In the genomic region with DNA sequence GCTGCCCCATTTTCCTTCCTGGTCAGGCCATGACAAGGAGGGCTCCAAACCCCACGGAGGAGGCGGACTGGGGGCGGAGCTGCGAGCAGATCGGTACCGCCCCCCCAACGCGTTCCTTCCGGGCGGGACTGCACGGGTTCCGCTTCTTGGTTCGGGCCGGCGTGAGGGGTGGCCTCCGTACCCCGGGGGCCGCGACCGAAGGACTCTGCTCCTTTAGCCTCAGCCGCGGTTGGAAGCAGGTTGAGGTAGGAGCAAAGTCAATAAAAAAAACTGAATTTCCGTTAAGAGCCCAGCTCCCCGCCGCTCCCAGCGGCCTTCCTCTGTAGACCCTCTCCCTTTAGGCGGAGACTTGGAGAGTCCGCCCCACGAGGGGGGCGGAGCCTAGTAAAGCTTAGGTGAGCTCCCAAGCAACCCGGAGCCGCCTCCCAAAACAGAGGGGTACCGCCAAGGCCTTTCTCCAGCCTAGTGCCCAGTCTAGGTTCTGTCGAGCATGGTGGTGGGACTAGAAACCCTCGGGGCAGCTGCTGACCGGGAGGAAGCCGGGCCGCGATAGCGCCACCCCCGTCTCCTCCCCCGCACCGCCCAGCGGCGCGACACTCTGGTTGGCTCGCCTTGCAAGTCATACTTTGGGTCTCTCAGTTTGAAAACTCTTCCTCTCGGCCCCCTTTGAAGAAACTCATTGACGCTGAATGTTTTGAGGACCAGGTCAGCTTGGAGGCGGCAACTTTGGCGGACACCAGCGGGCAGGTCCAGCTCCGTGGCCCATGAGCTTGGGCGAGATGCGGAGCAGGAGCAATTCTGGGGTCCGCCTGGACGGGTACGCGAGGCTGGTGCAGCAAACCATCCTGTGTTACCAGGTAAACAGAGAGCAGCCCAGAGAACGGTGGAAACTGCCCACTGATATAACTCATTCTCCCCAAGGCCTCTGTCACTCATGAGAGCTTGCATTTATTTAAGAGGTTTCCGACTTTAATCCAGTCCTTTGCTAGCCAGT, we compare ENCODE assay signal across 8 mouse cellular contexts. TPM values are rescaled to one million over a fixed set of nuclear protein-coding genes. Genes with fewer than 3 reads are reported as not detected.
A peak's percentile ranks its signal among the peaks of the same experiment; 100 is the strongest.
DNase-seq lines count a peak whose midpoint lies in the region; ATAC-seq and TF ChIP-seq lines count a peak whose summit lies in the region.

TSS of gene Phka2 (plus strand) at position 119 of the 994 bp plus-strand sequence.

- H3K27ac ChIP-seq in gastrocnemius, adult 2 months, result peak within 1 kb of the TSS; percentile 94
- H3K27ac ChIP-seq in hindbrain, postnatal 0 days, result peak within 1 kb of the TSS; percentile 78
- peak within 1 kb of the TSS; percentile 91 for H3K27ac ChIP-seq in left cerebral cortex, adult 2 months

- peak within 1 kb of the TSS; percentile 87 for H3K4me3 ChIP-seq in gastrocnemius, adult 2 months
- H3K4me3 ChIP-seq in hindbrain, postnatal 0 days (ENCODE audit: low read length), result peak within 1 kb of the TSS; percentile 57
- H3K4me3 ChIP-seq in left cerebral cortex, adult 2 months, result peak within 1 kb of the TSS; percentile 57

- no peaks in the 10 kb centered on the region for H3K4me1 ChIP-seq in hindbrain, postnatal 0 days (ENCODE audit: insufficient read depth, low read length)

- H3K36me3 ChIP-seq in hindbrain, postnatal 0 days (ENCODE audit: insufficient read depth, low read length), result no peaks in the 10 kb centered on the region

- ATAC-seq in hindbrain, postnatal 0 days, result peak; percentile 99
- ATAC-seq in megakaryocyte, adult 5-6 weeks (ENCODE audit: poor library complexity, severe bottlenecking), result peak; percentile 95

- peak; percentile 55 for DNase-seq in WW6 (ENCODE audit: low read depth, low spot score)
- DNase-seq in cerebellum, postnatal 4 days (ENCODE audit: low spot score in 2 of 2), result peak; percentile 47 to 69
- peak; percentile 90 for DNase-seq in gastrocnemius, adult 2 months
- peak; percentile 85 for DNase-seq in hindbrain, postnatal 0 days (ENCODE audit: low spot score)
- DNase-seq in left cerebral cortex, adult 2 months (ENCODE audit: extremely low spot score in 1 of 2, low spot score in 2 of 2), result peak; percentile 76 to 79
- peak; percentile 63 to 75 for DNase-seq in right cerebral cortex, adult 2 months (ENCODE audit: low spot score in 2 of 2)
- DNase-seq in urinary bladder, postnatal 14 days (ENCODE audit: low spot score), result peak; percentile 84

- WGBS in hindbrain, postnatal 0 days, result 27% methylated on average over 60 of the region's 61 CpGs

- peak; percentile 19 for TF ChIP-seq CTCF in gastrocnemius, adult 2 months (IDR thresholded peaks at IDR 0.05)
- 0 out of 2 replicates have a peak, but pooled peaks have one; percentile 26 for TF ChIP-seq CTCF in hindbrain, postnatal 0 days (IDR thresholded peaks at IDR 0.05; ENCODE audit: low read depth)
- TF ChIP-seq CTCF in left cerebral cortex, adult 2 months (IDR thresholded peaks at IDR 0.05), result no peak; the same call in 1 of the 2 replicates

- H3K9ac ChIP-seq in hindbrain, postnatal 0 days (replicated peaks; ENCODE audit: low read length), result peak within 1 kb of the TSS; percentile 61

- peak within 1 kb of the TSS; percentile 61 for H3K4me2 ChIP-seq in hindbrain, postnatal 0 days (ENCODE audit: low read depth, low read length)

- no peaks in the 10 kb centered on the region for H3K9me3 ChIP-seq in hindbrain, postnatal 0 days (ENCODE audit: low read length)

- H3K27me3 ChIP-seq in hindbrain, postnatal 0 days (ENCODE audit: insufficient read depth, low read length), result no peaks in the 10 kb centered on the region

- intact Hi-C loops in gastrocnemius, adult 2 months (cut with DNase I), result loop anchor here (10.0 kb wide), 1 partner anchor 262 kb away; the partner anchor contains the start of gene Rs1
- intact Hi-C loops in left cerebral cortex, adult 2 months (cut with DNase I), result loop anchor here (5.0 to 10.0 kb wide), 3 partner anchors 272 to 530 kb away; partner anchors contain the start of gene Cdkl5

RNA-seq across cellular contexts. Expression of gene Phka2, which starts in this region (rescaled TPM):
- total RNA-seq in gastrocnemius, adult 2 months (2021), result 1 to 10 TPM; 5.7 to 6.2 TPM
- total RNA-seq in hindbrain, postnatal 0 days (2014; rRNA removed), result 14.0 and 15.5 TPM in 2 replicates
- polyA plus RNA-seq in hindbrain, postnatal 0 days (2015; fragmentation: Nextera tagmentation; extraction: Ambion mirVana), result 7.4 and 7.9 TPM in 2 replicates
- total RNA-seq in left cerebral cortex, adult 2 months (2021), result 10 to 100 TPM; 26.4 to 42.7 TPM
- 48.3 and 53.8 TPM in 2 replicates for total RNA-seq in megakaryocyte, adult 5-6 weeks (2015)
- total RNA-seq in megakaryocyte, adult 5-6 weeks (2017), result 42.5 and 50.9 TPM in 2 replicates

Comparison
In these comparisons a context has a peak if more than half of its experiments do, and no peak if none do; other contexts are left out.
1. Peak in every context shown above with its lines: DNase-seq, ATAC-seq, H3K4me3 ChIP-seq and H3K27ac ChIP-seq.